Mouse (Mus musculus): Measurements from ENCODE around the gene H2al1e. TPM values are rescaled to one million over a fixed set of nuclear protein-coding genes. Genes with fewer than 3 reads are reported as not detected.

H2al1e gene
- not detected in 2 replicates for polyA plus RNA-seq (2021; fragmentation: Nextera tagmentation)
- long read RNA-seq, experiment 1 = 0 reads
- long read RNA-seq, experiment 2 = 0 reads

GRCm38 (mm10) chrX:11311634-11312033 lies at the start of gene H2al1e:
Gene H2al1e (plus strand): TSS chrX:11311934.

GRCm38 (mm10) chrX:11298957-11299356 lies 12.8 kb upstream of the H2al1e start, which contains the start of gene H2al1a:
Gene H2al1a (plus strand): TSS chrX:11299257.

GRCm38 (mm10) chrX:11302132-11302531 lies 9.6 kb upstream of the H2al1e start, which contains the start of gene H2al1b:
Gene H2al1b (plus strand): TSS chrX:11302432.

GRCm38 (mm10) chrX:11305355-11305754 lies 6.4 kb upstream of the H2al1e start, which contains the start of gene H2al1c:
Gene H2al1c (plus strand): TSS chrX:11305655.

GRCm38 (mm10) chrX:11308524-11308923 lies 3.2 kb upstream of the H2al1e start, which contains the start of gene H2al1d:
Gene H2al1d (plus strand): TSS chrX:11308824.

GRCm38 (mm10) chrX:11314858-11315257 lies 3.1 kb downstream of the H2al1e start, which contains the start of gene H2al1f:
Gene H2al1f (plus strand): TSS chrX:11315158.

GRCm38 (mm10) chrX:11317956-11318355 lies 6.2 kb downstream of the H2al1e start, which contains the start of gene H2al1g:
Gene H2al1g (plus strand): TSS chrX:11318256.

GRCm38 (mm10) chrX:11321192-11321591 lies 9.5 kb downstream of the H2al1e start, which contains the start of gene H2al1h:
Gene H2al1h (plus strand): TSS chrX:11321492.

GRCm38 (mm10) chrX:11324359-11324758 lies 12.6 kb downstream of the H2al1e start, which contains the start of gene H2al1i:
Gene H2al1i (plus strand): TSS chrX:11324659.

GRCm38 (mm10) chrX:11327522-11327921 lies 15.8 kb downstream of the H2al1e start, which contains the start of gene H2al1j:
Gene H2al1j (plus strand): TSS chrX:11327822.

Other genes with a start within 250 kb of the H2al1e start
- not detected in 2 replicates for gene H2al1a, start 12.7 kb upstream of the H2al1e start, polyA plus RNA-seq (2021; fragmentation: Nextera tagmentation)
- gene H2al1b, start 9.5 kb upstream of the H2al1e start, polyA plus RNA-seq (2021; fragmentation: Nextera tagmentation) = not detected in 2 replicates
- gene H2al1c, start 6.3 kb upstream of the H2al1e start, polyA plus RNA-seq (2021; fragmentation: Nextera tagmentation) = not detected in 2 replicates
- gene H2al1d, start 3.1 kb upstream of the H2al1e start, polyA plus RNA-seq (2021; fragmentation: Nextera tagmentation) = not detected in 2 replicates
- not detected in 2 replicates for gene H2al1f, start 3.2 kb downstream of the H2al1e start, polyA plus RNA-seq (2021; fragmentation: Nextera tagmentation)
- not detected in 2 replicates for gene H2al1g, start 6.3 kb downstream of the H2al1e start, polyA plus RNA-seq (2021; fragmentation: Nextera tagmentation)
- not detected in 2 replicates for gene H2al1h, start 9.6 kb downstream of the H2al1e start, polyA plus RNA-seq (2021; fragmentation: Nextera tagmentation)
- gene H2al1i, start 12.7 kb downstream of the H2al1e start, polyA plus RNA-seq (2021; fragmentation: Nextera tagmentation) = not detected in 2 replicates
- not detected in 2 replicates for gene H2al1j, start 15.9 kb downstream of the H2al1e start, polyA plus RNA-seq (2021; fragmentation: Nextera tagmentation)